Mouse (Mus musculus) skeletal muscle tissue, adult 2 months (tissue): Measurements from ENCODE around the gene Senp1.

Experiments used
- DNase-seq: peaks from one replicate; pipeline ENCODE4 v3.0.0-alpha.2; 2012; ENCODE audit warnings: low read depth, low spot score

Senp1 gene

GRCm38 (mm10) chr15:98002113-98002990, 91.2 kb downstream of the Senp1 start:
- no peak for DNase-seq

- no peak for DNase-seq
Observed at GRCm38 (mm10) chr15:98001321-98002112, 92.0 kb downstream of the Senp1 start.

DNA sequence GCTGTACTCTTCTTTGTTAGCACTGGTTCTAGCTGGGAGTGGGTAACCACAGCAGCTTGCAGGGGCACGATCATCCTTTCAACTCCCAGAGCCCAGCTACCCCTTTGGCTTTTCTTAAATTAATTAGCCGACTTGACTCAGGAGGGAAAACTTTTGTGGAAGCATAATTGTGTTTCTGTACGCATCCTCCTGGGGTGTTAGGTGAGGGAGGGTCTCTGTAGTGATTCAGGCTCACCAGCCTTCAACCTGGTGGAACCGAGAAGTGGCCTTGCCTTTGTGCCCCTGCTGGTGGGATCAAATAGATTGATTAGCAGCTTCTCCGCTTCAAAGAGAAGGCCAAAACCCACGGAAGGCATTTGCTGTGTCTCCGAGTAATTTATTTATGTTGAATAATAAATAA, 93.6 kb downstream of the Senp1 start:
- DNase-seq: no peak

GRCm38 (mm10) chr15:97999546-97999945, 94.0 kb downstream of the Senp1 start:
- no peak for DNase-seq

DNA sequence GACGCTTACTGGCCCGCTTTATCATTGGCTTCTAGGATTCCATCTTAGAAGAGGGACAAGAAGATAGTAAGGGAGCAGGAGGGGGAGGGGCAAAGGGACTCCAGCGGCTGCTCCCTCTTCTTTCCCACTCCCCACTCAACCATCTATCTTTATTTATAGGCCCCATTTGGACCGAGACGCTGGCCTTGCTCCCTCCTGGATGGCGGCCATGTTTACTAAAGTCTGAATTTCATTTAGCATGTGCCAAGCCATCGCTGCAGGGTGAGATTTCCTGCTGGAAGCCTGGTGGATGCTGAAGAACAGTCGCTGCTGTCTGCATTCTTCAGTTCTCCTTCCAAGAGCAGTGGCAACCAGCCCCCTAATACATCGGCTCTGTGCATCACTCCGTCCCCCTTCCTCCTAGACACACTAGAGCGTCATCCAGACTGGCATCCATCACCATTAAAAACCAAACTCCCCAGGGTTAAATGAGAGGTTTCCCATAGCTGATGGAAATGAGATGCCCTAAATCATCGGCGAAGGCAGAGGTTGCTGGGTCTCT, 96.8 kb downstream of the Senp1 start:
- no peak for DNase-seq

DNA sequence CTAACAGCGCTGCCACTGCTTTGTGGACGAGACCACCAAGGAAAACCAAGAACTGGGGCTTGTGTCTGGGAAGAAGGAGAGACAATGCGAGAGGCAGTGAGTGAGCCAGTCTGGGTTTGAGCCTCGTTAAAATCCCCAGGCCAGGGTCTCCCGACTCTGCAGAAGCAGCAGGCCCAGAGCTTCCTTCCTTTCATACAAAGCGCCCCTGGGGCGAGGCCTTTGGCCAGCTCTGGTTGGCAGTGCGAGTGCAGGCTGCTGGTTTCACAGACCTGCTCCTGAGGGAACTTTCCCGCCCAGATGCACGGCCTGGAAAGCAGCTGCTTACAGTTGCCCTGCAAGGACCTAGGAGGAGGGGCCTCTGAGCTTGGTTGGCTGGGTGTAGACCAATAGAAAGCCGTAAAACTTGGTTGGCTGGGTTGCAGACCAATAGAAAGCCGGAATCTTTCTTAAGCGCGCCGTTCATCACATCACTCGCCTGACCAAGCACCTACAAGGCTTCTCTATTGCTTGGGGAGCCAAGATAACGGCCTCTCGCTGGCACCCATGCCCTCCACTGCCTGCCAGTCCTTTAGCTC, 100.7 kb downstream of the Senp1 start:
- peak; percentile 68 for DNase-seq

DNA sequence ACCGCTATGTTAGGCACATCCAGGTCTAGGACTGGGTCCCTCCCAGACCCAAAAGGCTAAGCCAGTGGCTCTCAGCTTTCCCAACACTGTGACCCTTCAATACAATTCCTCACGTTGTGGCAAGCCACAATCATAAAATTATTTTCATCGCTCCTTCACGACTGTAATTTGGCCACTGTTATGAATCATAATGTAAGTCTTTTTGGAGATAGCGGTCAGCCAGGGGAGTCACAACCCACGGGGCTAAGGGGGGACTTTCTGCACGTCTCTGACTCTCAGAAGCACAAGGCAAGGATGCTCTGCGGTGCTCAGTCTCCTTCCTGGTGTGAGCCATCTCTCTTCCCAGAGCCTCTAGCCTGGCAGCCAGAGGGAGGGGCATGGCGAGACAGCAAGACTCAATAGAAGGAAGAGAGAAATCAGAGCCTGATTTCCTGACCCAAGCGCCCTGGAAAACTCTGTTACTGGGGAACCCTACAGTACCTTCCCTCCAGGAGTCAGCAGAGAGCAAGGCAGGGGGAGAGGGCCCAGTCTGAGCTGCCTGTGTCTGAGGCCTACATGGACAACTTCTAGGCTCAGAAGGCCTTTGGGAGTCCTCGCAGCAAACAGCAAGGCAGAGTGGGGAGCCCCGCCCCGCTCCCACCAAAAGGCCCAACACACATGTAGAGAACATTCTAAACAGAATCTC, 101.4 kb downstream of the Senp1 start:
- no peak for DNase-seq

- no peak for DNase-seq
Observed at GRCm38 (mm10) chr15:97991285-97991895, 102.2 kb downstream of the Senp1 start.

DNA sequence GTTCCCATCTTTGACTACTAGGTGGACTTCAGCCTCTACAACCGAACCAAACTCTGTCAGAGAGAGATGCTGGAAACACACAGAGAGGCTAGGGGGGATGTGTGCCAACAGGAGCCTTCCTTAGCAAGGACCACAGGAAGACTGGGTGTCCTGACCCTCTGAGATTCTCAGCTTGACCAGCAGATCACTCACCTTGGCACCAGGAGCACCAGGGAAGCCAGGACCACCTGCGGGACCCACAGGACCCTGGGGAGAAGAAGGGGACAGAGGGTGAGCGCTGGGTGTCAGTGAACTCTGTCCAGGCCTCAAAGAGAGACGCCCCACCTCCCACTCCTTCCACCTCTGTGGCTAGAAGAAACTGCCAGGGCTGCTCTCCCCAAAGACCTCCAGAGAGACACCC, 102.8 kb downstream of the Senp1 start:
- no peak for DNase-seq

DNA sequence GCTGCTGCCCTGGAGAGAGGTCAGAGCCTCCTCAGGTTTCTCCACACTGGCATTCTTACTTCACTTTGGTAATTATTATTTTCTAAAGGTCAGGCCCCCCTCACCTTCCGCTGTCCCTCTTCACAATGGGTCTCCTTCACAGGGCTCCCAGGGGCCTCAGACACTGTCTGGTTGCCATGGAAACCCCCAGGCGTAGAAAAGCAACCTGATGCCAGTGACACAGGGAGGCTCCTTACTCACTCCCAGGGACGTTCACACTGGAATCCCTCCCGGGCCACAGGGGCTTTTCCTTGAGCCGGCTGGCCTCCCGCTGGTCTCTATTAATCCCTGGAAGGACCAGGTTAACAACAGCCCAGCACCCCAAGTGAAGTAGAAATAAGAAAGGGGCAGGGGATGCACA, 103.4 kb downstream of the Senp1 start:
- no peak for DNase-seq

- DNase-seq: no peak
Observed at GRCm38 (mm10) chr15:97989544-97989943, 104.0 kb downstream of the Senp1 start.
